Mouse (Mus musculus) embryonic facial prominence, embryonic 10.5 days (tissue): ENCODE measurements at regions not wholly inside any gene's neighbourhood (a gene's known extent, or its start where the extent isn't known, plus 50 kb on each side); places are given as distances from the start of the nearest gene placed in this dataset.
"Not testable (repeated sequence)": the region's sequence is repeated elsewhere in the genome, so short reads cannot be mapped to it uniquely, and the experiment has no call there.

Experiments
- DNase-seq: peaks from one replicate; pipeline ENCODE4 v3.0.0-alpha.2; 2017; ENCODE audit warnings: low spot score
- H3K27ac ChIP-seq: fragments of 300-500 bp; sonication (generic); replicated peaks from 2 replicates; pipeline ENCODE4 v1.5.1; 2016; ENCODE audit warnings: mild to moderate bottlenecking
- H3K27me3 ChIP-seq: fragments of 300-500 bp; sonication (generic); replicated peaks from 2 replicates; pipeline ENCODE4 v1.6.1; 2016; ENCODE audit warnings: low read depth, mild to moderate bottlenecking; ENCODE audit not compliant: poor library complexity, severe bottlenecking
- H3K36me3 ChIP-seq: fragments of 300-500 bp; sonication (generic); replicated peaks from 2 replicates; pipeline ENCODE4 v1.6.1; 2016; ENCODE audit warnings: mild to moderate bottlenecking, moderate library complexity
- H3K4me1 ChIP-seq: fragments of 300-500 bp; sonication (generic); 2 replicates; pipeline ENCODE4 v1.6.1; 2016
- H3K4me3 ChIP-seq: fragments of 300-500 bp; sonication (generic); 2 replicates; pipeline ENCODE4 v1.5.1; 2016; ENCODE audit warnings: mild to moderate bottlenecking, moderate library complexity
- H3K9me3 ChIP-seq: fragments of 300-500 bp; sonication (generic); 2 replicates; pipeline ENCODE4 v1.6.1; 2016; ENCODE audit warnings: mild to moderate bottlenecking
- WGBS: fragments of 180-500 bp; shearing (Covaris S2); methylation state at CpG from one replicate; pipeline ENCODE4 v1.1.7; 2016; 5-methylcytosine and 5-hydroxymethylcytosine counted together

DNA sequence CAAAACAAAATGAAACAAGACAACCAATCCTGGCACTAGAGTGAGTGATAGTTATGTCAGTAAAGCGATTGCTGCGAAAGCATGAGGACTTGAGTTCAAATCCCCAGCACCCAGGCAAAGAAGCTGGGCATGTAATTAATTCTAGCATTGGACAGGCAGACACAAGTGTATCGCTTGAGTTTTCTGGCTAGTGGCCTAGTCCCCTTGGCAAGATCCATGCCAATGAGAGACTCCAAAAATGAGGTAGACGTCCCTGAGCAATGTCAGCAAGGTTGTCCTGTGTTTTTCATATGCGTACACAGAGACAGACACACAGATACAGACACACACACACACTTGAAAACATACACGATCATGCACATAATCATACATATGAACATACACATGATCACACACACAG, 237.3 kb downstream of the Fgf9 start:
- 91% methylated on average over 6 of the region's 6 CpGs for WGBS
- Histone ChIP-seq H3K4me3 (no peak overlapping the region), H3K9me3 (no peaks in the 10 kb centered on the region), H3K36me3 (no peaks in the 10 kb centered on the region), H3K4me1 (0 out of 2 replicates have a peak, but pooled peaks cover 2% of the 10 kb centered on the region), H3K27me3 (no peaks in the 10 kb centered on the region), H3K27ac (no peak overlapping the region)
- no peak for DNase-seq

DNA sequence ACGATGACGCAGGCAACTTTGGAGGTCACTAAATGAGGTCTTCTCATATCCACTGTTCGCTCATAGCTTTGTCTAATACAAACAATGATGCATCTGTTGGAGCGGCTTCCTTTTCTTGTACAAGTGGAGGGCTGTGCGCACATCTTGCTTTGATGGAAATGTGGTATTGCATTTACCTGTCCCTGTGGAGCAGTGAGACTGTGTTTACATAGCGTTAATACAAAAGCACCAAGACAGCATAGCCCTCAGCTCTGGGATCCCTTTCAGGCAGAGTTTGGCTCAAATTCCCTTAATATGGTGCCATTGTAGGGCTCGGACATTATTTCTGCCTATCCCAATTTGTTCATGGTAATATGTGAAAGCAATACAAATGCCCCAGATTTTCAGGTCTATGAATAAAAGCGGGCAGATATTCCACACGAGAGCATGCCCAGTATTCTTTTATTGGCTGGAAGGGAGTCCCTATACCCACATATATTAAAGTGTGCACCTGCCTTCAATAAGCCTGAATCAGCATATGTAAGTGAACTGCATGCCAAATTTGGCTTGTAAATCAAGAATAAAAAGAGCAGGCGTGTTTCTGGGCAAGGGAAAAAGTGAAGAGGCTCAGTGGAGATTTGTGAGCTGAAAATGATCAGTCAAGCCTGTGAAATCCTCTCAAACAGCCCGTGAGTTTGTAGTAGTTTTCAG, 236.6 kb downstream of the Fgf9 start:
- H3K4me3 ChIP-seq: no peak overlapping the region
- no peaks in the 10 kb centered on the region for H3K9me3 ChIP-seq
- H3K27me3 ChIP-seq: no peaks in the 10 kb centered on the region
- H3K4me1 ChIP-seq: 0 out of 2 replicates have a peak, but pooled peaks cover 2% of the 10 kb centered on the region
- H3K27ac ChIP-seq: no peak overlapping the region
- H3K36me3 ChIP-seq: no peaks in the 10 kb centered on the region
- no peak for DNase-seq
- WGBS: 89% methylated on average over 11 of the region's 11 CpGs

DNA sequence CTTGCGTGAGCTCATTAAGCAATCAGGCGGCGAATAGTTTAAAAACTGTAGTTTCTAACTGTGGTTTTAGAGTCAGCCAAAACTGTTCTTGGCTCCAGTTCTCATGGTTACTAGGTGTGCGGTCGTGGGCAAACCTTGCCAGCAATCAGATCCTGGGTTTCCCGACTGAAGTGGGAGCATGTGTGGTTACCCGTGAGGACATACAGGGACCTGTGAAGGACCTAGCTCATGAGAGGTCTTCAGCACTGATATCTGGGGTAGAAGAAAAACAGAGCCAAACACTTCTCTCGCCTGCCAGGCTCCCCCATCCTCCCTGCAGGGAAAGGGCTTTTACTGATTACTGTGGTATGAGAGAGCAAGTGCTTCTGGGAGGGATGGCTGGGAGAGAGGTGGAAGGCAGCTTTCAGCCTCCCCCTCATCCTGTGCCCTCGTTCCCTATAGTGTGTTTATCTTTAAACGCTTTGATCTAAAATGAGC, 230.1 kb downstream of the Fgf9 start:
- Histone ChIP-seq H3K36me3 (no peaks in the 10 kb centered on the region), H3K4me3 (no peak overlapping the region), H3K27me3 (no peaks in the 10 kb centered on the region), H3K9me3 (no peaks in the 10 kb centered on the region), H3K4me1 (0 out of 2 replicates have a peak, but pooled peaks cover 5% of the 10 kb centered on the region), H3K27ac (peak overlapping the region; percentile 14; the same call in 1 of the 2 replicates)
- 76% methylated on average over 10 of the region's 10 CpGs for WGBS
- DNase-seq: no peak

DNA sequence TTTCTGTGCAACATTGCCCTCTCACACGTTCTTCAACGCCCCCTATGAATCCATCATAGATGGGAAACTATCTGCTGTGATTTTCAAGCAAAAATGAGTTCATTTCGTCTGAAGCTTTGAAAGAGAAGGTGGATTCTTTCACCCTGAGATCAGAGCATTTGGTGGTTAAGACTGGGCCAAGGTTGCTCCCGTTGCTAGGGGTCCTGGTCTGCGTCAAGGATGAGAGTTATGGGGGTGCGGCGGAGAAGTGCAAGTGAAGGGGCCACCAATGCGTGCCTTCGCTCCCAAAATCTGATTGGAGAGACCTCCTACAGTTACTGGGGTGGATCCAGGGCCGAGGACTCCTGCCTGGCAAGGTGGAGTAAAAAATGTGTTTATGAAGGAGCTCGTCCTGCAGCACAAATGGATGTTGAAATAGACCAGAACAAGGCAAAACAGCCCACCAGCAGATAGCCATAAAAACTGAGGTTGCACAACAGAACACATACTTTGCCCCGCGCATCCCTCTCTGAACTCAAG, 215.7 kb downstream of the Fgf9 start:
- Histone ChIP-seq H3K9me3 (no peaks in the 10 kb centered on the region), H3K36me3 (no peaks in the 10 kb centered on the region), H3K4me1 (no peaks in the 10 kb centered on the region), H3K4me3 (no peak overlapping the region), H3K27ac (no peak overlapping the region), H3K27me3 (no peaks in the 10 kb centered on the region)
- DNase-seq: no peak
- 87% methylated on average over 13 of the region's 13 CpGs for WGBS

DNA sequence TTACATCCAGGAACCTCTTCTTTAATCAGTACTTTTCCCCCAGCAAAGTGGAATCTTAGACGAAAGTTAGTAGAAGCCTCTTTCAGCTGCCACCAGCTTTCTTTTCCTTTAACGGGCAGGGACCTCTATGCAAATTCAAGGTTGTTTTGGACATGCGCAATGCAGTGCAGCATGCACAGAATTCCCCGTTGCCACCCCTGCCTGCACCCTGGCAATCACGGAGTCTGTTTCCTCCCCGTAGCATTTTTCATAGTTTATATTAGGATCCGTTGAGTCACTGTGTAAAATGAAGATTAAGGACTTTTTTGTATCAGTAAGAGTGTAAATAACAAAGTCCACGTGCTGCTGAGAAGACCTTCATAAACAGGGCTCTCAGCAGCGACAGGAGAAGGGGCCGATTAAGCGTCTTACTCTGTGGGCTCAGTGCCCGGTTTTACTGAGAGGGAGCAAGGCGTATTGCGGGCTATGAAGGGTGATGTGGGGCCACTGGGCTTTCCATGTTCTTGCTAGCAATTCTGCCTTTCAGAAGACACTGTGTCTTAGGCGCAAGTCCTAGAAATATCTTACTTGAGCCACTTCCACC, 212.5 kb downstream of the Fgf9 start:
- no peak for DNase-seq
- 82% methylated on average over 15 of the region's 15 CpGs for WGBS
- no peak overlapping the region for H3K27ac ChIP-seq
- no peaks in the 10 kb centered on the region for H3K9me3 ChIP-seq
- no peaks in the 10 kb centered on the region for H3K36me3 ChIP-seq
- no peaks in the 10 kb centered on the region for H3K27me3 ChIP-seq
- H3K4me1 ChIP-seq: no peaks in the 10 kb centered on the region
- no peak overlapping the region for H3K4me3 ChIP-seq

DNA sequence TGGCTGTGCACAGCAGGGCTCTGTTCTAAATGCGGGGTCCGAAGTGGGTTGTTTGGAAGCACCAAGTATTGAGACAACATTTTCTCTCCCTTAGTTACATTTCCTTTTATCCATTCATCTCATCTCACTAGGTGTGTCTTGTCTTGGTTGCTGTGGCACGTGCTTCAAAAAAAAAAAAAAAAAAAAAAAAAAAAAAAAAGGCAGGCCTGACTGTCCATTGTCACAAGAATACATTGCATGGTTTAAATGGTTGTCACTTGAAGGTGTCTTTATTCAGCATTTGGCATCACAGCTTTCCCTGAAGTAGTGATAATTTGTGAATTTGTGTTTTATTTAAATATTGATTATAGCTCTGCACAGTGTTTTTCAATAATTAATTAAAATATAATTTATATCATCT, 211.9 kb downstream of the Fgf9 start:
- Histone ChIP-seq H3K9me3 (no peaks in the 10 kb centered on the region), H3K27me3 (no peaks in the 10 kb centered on the region), H3K4me1 (no peaks in the 10 kb centered on the region), H3K4me3 (no peak overlapping the region), H3K36me3 (no peaks in the 10 kb centered on the region), H3K27ac (no peak overlapping the region)
- WGBS: 79% methylated on average over 3 of the region's 3 CpGs
- DNase-seq: no peak

DNA sequence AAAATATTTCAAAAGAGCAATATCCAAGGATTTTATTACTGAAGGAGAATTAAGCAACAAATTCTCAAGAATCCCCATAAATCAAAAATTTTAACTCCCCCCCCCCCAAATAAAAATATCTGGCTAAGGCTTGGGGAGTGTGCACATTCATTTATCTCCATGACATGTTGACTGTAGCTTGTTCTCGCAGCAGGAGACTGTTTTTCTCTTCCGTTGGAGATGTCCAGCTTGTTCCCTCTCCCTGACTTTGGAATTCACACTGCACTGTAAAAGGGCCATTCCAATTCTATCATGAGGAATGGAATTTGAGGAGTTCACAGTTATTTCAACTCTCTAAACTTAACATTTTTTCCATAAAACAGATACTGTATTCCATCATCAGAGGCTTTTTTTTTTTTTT, 204.1 kb downstream of the Fgf9 start:
- not testable (repeated sequence) for H3K27ac ChIP-seq, H3K27me3 ChIP-seq, H3K9me3 ChIP-seq, H3K4me3 ChIP-seq, H3K4me1 ChIP-seq, H3K36me3 ChIP-seq, DNase-seq
- 89% methylated on average over 2 of the region's 2 CpGs for WGBS

DNA sequence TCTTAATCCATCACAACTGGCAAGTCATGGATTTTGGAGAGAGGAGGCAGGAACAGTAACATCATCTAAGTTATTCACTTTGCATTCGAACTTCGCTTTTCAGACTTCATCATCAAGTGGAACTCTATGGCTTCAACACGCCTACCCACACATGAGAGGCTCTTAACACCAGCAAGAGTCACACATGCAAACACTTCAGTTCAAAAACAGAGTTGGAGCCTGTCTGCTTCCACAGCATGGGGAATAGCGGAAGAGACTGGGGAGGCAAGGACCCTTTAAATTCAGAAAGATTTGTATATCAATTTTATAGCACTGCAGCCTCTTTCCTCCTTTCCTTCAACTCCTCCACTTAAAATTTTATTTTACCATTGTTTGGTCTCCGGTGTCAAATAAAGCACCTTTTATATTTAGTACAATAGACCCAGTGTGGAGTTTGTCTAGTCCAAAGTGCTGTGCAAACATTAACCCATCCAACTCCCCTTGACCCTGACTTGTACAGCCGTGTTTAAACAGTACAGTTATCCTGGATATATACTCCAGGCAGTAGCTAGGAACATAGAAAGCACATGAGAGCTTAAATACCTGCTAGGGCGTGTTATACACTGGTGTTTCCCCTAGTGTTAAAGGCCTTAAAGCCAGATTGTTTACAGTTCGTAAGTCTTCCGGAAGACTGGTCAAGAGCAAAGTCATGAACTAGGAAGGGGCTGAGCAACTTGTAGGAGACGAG, 203.5 kb downstream of the Fgf9 start:
- Histone ChIP-seq H3K9me3 (no peaks in the 10 kb centered on the region), H3K27ac (no peak overlapping the region), H3K27me3 (no peaks in the 10 kb centered on the region), H3K4me1 (no peaks in the 10 kb centered on the region), H3K36me3 (no peaks in the 10 kb centered on the region), H3K4me3 (no peak overlapping the region)
- 85% methylated on average over 10 of the region's 10 CpGs for WGBS
- no peak for DNase-seq

DNA sequence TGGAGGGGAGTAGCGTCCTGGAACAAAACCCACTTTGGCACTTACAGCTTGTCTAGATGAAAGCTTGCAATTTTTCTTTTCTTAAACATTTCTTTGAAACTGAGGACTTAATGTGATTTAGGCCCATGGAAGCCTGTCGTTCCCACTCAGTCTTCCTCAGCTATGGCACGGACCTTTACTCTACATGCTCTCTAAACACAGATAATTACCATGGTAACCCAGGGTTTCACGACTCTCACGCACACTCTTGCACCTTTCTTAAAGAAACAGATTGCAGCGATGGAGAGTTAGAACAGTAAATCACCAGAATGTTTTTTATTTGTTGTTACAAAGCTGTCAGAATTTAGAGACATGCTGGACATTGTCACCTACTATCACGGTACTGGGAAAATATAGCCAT, 195.0 kb downstream of the Fgf9 start:
- no peak for DNase-seq
- 71% methylated on average over 7 of the region's 7 CpGs for WGBS
- Histone ChIP-seq H3K27me3 (no peaks in the 10 kb centered on the region), H3K27ac (no peak overlapping the region), H3K9me3 (no peaks in the 10 kb centered on the region), H3K36me3 (no peaks in the 10 kb centered on the region), H3K4me1 (peaks cover 3% of the 10 kb centered on the region; the same call in 1 of the 2 replicates), H3K4me3 (no peak overlapping the region)

DNA sequence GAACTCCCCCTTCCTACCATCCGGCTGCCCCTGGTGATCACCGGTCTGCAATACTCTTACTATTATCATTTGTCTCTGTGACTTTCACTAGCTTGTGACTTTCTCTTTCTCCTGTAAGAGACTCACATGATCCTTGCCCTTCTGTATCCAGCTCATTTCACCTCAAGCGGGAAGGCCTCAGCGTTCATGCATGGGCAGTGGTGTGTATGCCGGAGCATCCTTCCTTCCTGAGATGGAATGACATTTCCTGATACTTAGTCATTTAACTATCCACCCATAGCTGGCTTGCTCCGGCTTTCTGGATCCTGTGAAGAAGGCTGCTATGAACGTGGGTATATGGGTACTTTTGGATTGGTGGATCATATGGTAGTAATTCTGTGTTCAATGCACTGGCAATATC, 194.1 kb downstream of the Fgf9 start:
- DNase-seq: no peak
- Histone ChIP-seq H3K4me1 (peaks cover 3% of the 10 kb centered on the region; the same call in 1 of the 2 replicates), H3K27me3 (no peaks in the 10 kb centered on the region), H3K9me3 (no peaks in the 10 kb centered on the region), H3K27ac (no peak overlapping the region), H3K36me3 (no peaks in the 10 kb centered on the region), H3K4me3 (no peak overlapping the region)
- WGBS: 83% methylated on average over 7 of the region's 7 CpGs

DNA sequence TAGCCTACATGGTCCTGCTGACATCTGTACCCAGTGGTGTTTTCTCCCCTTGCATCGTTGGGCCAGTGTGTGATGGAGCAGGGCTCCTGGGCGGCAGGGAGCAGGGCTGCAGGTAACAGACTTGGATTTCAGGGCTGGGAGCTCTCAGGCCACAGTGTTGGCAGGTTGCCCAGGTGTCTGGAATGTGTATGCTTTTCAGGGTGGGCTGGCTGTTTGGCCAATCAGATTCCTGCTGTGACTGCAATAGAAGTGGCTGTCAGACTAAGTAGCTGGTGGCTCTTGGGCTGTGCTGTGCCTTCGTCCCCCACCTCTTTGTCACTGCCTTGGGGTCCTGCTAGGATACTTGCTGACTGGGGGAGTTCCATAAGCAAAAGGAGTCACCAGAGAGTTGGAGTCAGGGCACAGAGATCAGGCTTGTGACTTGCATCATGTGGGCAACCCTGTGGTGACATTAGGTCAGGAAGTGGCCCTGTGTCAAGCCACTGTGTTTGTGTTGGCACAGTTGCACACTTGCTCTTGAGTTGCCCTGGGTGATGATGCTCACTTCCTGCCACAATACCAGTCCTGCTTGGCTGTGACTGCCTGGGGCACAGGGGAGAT, 183.1 kb downstream of the Fgf9 start:
- 67% methylated on average over 3 of the region's 3 CpGs for WGBS
- Histone ChIP-seq H3K4me1 (peaks cover 7% of the 10 kb centered on the region), H3K9me3 (no peaks in the 10 kb centered on the region), H3K4me3 (no peak overlapping the region), H3K36me3 (no peaks in the 10 kb centered on the region), H3K27ac (no peak overlapping the region), H3K27me3 (no peaks in the 10 kb centered on the region)
- DNase-seq: peak; percentile 26

DNA sequence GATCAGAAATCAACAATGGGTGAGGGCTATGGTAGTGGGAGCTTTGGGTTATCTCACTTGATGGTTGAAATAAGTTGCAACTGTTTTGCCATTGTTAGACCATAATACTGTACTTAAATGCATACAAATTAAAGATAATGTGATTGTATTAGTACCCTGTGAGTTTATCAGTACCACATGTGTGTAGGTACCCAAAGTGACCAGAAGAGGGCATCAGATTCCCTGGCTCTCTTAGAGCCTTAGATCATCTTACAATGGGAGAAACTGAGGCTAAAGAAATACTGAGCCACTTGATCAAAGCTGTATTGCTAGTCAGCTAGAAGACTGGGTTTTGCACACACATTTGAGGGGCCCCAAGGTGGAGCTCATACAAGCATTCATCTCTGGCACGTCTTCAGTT, 155.5 kb downstream of the Fgf9 start:
- H3K4me1 ChIP-seq: no peaks in the 10 kb centered on the region
- H3K9me3 ChIP-seq: no peaks in the 10 kb centered on the region
- H3K27me3 ChIP-seq: no peaks in the 10 kb centered on the region
- H3K4me3 ChIP-seq: no peak overlapping the region
- H3K36me3 ChIP-seq: no peaks in the 10 kb centered on the region
- no peak overlapping the region for H3K27ac ChIP-seq
- 88% methylated on average over 1 of the region's 1 CpGs for WGBS
- no peak for DNase-seq
